Mouse (Mus musculus): ENCODE results near the gene Bmpr1b.

DNA sequence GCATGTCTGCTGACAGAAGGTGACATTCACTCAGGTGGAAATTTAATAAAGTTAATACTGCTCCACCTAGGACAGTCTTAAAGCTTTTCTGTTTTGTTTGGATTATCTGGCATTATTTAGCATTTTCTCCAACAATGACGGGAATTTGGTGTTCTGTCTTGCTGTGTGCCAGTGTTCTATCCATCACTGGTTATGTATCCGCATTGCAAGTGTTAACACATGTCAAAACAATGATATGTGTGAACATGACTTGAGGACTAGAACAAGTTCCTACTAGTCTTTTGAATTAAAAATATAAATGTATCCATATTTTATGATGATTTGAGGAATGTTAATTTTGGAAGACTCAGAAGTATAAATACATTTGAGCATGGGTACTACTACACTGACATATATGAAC lies 269.7 kb downstream of the Bmpr1b start:
- TF ChIP-seq CTCF (IDR thresholded peaks at IDR 0.05; ENCODE audit: insufficient read depth, low read length) = no peak
- no peak for TF ChIP-seq POLR2A (IDR thresholded peaks at IDR 0.05; ENCODE audit: borderline replicate concordance, extremely low read depth, low read depth, low read length)

Measured in lung, adult 2 months (tissue).